ENCODE assay signal across 9 mouse cellular contexts in genomic region chr6:48602080-48602741, GRCm38 (mm10). TPM values are rescaled to one million over a fixed set of nuclear protein-coding genes. Genes with fewer than 3 reads are reported as not detected.
DNase-seq lines count a peak whose midpoint lies in the region; ATAC-seq lines count a peak whose summit lies in the region.
"Had no signal": no experiment of that assay in that cellular context is flagged by ENCODE, and none has a peak within 500 bp of the region (broad histone marks: within the 10 kb centered on the region; RNA-seq: fewer than 3 reads in every experiment).

No protein-coding gene starts in this region.

- intact Hi-C loops in left cerebral cortex, postnatal 4 days (cut with DNase I): no loop called here

- peak overlapping the region; percentile 91 for H3K4me3 ChIP-seq in megakaryocyte, embryonic 14.5 days (replicated peaks)
- peak overlapping the region; percentile 69 for H3K4me3 ChIP-seq in stomach, embryonic 16.5 days (replicated peaks; ENCODE audit: low read length)

- H3K9ac ChIP-seq in stomach, embryonic 16.5 days (ENCODE audit: low read length): peak overlapping the region; percentile 80

- no peaks in the 10 kb centered on the region for H3K27me3 ChIP-seq in megakaryocyte, embryonic 14.5 days (replicated peaks)
- no peaks in the 10 kb centered on the region for H3K27me3 ChIP-seq in stomach, embryonic 16.5 days (ENCODE audit: control insufficient read depth, insufficient read depth, low read length)

- peak; percentile 37 for DNase-seq in adrenal gland, postnatal 36 days
- DNase-seq in adrenal gland, postnatal 4 days (ENCODE audit: low spot score in 2 of 2): no peak
- DNase-seq in urinary bladder, postnatal 14 days (ENCODE audit: low spot score): peak; percentile 29
- DNase-seq in urinary bladder, postnatal 36 days (ENCODE audit: low spot score in 2 of 2): no peak
- DNase-seq in left cerebral cortex, postnatal 4 days: peak; percentile 26

- peak; percentile 12 to 59; a peak in 2 of 4 replicates for ATAC-seq in hematopoietic stem cell, adult 5-6 weeks (replicated peaks in 1 of 2; ENCODE audit: insufficient read depth in 1 of 2, low FRiP score in 2 of 2, low TSS enrichment in 1 of 2, low read depth in 1 of 2, poor library complexity in 2 of 2, severe bottlenecking in 2 of 2)
- ATAC-seq in stomach, embryonic 16.5 days (ENCODE audit: insufficient read depth, low FRiP score): peak; percentile 74

- H3K9me3 ChIP-seq in megakaryocyte, embryonic 14.5 days: peaks cover 5% of the 10 kb centered on the region
- H3K9me3 ChIP-seq in stomach, embryonic 16.5 days (replicated peaks; ENCODE audit: control insufficient read depth, low read length): peaks cover 9% of the 10 kb centered on the region

- H3K4me2 ChIP-seq in stomach, embryonic 16.5 days (ENCODE audit: low read depth, low read length): peak overlapping the region; percentile 78

- peaks cover 59% of the 10 kb centered on the region for H3K36me3 ChIP-seq in megakaryocyte, embryonic 14.5 days (replicated peaks; ENCODE audit: low read length)
- peaks cover 23% of the 10 kb centered on the region for H3K36me3 ChIP-seq in stomach, embryonic 16.5 days (ENCODE audit: control insufficient read depth, insufficient read depth, low read length)

- H3K27ac ChIP-seq in stomach, embryonic 16.5 days (ENCODE audit: low read length): peak overlapping the region; percentile 44

- peaks cover 55% of the 10 kb centered on the region for H3K4me1 ChIP-seq in megakaryocyte, embryonic 14.5 days
- H3K4me1 ChIP-seq in stomach, embryonic 16.5 days (ENCODE audit: control insufficient read depth, insufficient read depth, low read length): peaks cover 6% of the 10 kb centered on the region; the same call in 1 of the 2 replicates

- under 1% methylated on average over 28 of the region's 28 CpGs for WGBS in stomach, embryonic 16.5 days

RNA-seq across cellular contexts. Expression of gene Zfp775, which starts 0.3 kb away (rescaled TPM):
- total RNA-seq in adrenal gland, postnatal 36 days (2021): 1 to 10 TPM; 6.8 to 9.5 TPM
- 10 to 100 TPM in 1 of 2 experiments, 1 to 10 TPM in 1; 7.8 to 10.0 TPM for total RNA-seq in adrenal gland, postnatal 4 days (2021)
- total RNA-seq in hematopoietic stem cell, adult 5-6 weeks (2017): 6.1 and 8.4 TPM in 2 replicates
- total RNA-seq in left cerebral cortex, postnatal 4 days (2021): 10 to 100 TPM in 1 of 2 experiments, 1 to 10 TPM in 1; 9.8 to 10.5 TPM
- 4.2 and 5.8 TPM in 2 replicates for polyA plus RNA-seq in megakaryocyte, embryonic 14.5 days (2012; ENCODE audit: insufficient read depth, low replicate concordance)
- 5.2 and 5.9 TPM in 2 replicates for polyA plus RNA-seq in stomach, embryonic 16.5 days (2015; fragmentation: Nextera tagmentation; extraction: Ambion mirVana)

RNA-seq across cellular contexts. Expression of gene Gm44965, which starts 8.5 kb away (rescaled TPM):
- total RNA-seq in adrenal gland, postnatal 36 days (2021): not detected
- total RNA-seq in adrenal gland, postnatal 4 days (2021): 1 to 10 TPM in 1 of 2 experiments, not detected in 1; 2.0 TPM
- 10.0 TPM in 1 of 2 replicates, not detected in the other for total RNA-seq in hematopoietic stem cell, adult 5-6 weeks (2017)
- not detected for total RNA-seq in left cerebral cortex, postnatal 4 days (2021)
- polyA plus RNA-seq in megakaryocyte, embryonic 14.5 days (2012; ENCODE audit: insufficient read depth, low replicate concordance): not detected in 2 replicates
- 0.70 and 1.8 TPM in 2 replicates for polyA plus RNA-seq in stomach, embryonic 16.5 days (2015; fragmentation: Nextera tagmentation; extraction: Ambion mirVana)

RNA-seq across cellular contexts. Expression of gene Repin1, which starts 8.5 kb away (rescaled TPM):
- total RNA-seq in adrenal gland, postnatal 36 days (2021): 10 to 100 TPM; 48.5 to 50.5 TPM
- 10 to 100 TPM; 59.7 to 61.5 TPM for total RNA-seq in adrenal gland, postnatal 4 days (2021)
- 30.1 and 32.0 TPM in 2 replicates for total RNA-seq in hematopoietic stem cell, adult 5-6 weeks (2017)
- 10 to 100 TPM; 27.1 to 28.6 TPM for total RNA-seq in left cerebral cortex, postnatal 4 days (2021)
- polyA plus RNA-seq in megakaryocyte, embryonic 14.5 days (2012; ENCODE audit: insufficient read depth, low replicate concordance): 72.0 and 191 TPM in 2 replicates
- polyA plus RNA-seq in stomach, embryonic 16.5 days (2015; fragmentation: Nextera tagmentation; extraction: Ambion mirVana): 25.7 and 28.0 TPM in 2 replicates

RNA-seq across cellular contexts. Expression of gene Gm45021, which starts 12.8 kb away (rescaled TPM):
- total RNA-seq in adrenal gland, postnatal 36 days (2021): not detected
- not detected for total RNA-seq in adrenal gland, postnatal 4 days (2021)
- not detected in 2 replicates for total RNA-seq in hematopoietic stem cell, adult 5-6 weeks (2017)
- not detected for total RNA-seq in left cerebral cortex, postnatal 4 days (2021)
- not detected in 2 replicates for polyA plus RNA-seq in megakaryocyte, embryonic 14.5 days (2012; ENCODE audit: insufficient read depth, low replicate concordance)
- not detected in 2 replicates for polyA plus RNA-seq in stomach, embryonic 16.5 days (2015; fragmentation: Nextera tagmentation; extraction: Ambion mirVana)
- total RNA-seq: gastrocnemius, postnatal 4 days had no signal

RNA-seq across cellular contexts. Expression of gene AI854703, which starts 24.4 kb away (rescaled TPM):
- 1 to 10 TPM; 1.5 to 1.6 TPM for total RNA-seq in adrenal gland, postnatal 36 days (2021)
- total RNA-seq in adrenal gland, postnatal 4 days (2021): 1 to 10 TPM; 2.1 to 3.3 TPM
- total RNA-seq in hematopoietic stem cell, adult 5-6 weeks (2017): 2.0 and 2.6 TPM in 2 replicates
- 10 to 100 TPM; 14.1 to 15.1 TPM for total RNA-seq in left cerebral cortex, postnatal 4 days (2021)
- 2.0 and 7.4 TPM in 2 replicates for polyA plus RNA-seq in megakaryocyte, embryonic 14.5 days (2012; ENCODE audit: insufficient read depth, low replicate concordance)
- polyA plus RNA-seq in stomach, embryonic 16.5 days (2015; fragmentation: Nextera tagmentation; extraction: Ambion mirVana): 1.1 and 1.3 TPM in 2 replicates

Comparison
In these comparisons a context has a peak if more than half of its experiments do, and no peak if none do; other contexts are left out.
1. DNase-seq: peak in adrenal gland, postnatal 36 days (2 of 2), urinary bladder, postnatal 14 days (single experiment) and left cerebral cortex, postnatal 4 days (single experiment); none in adrenal gland, postnatal 4 days (0 of 2) and urinary bladder, postnatal 36 days (0 of 2).